Mouse (Mus musculus): ENCODE results near the gene Il33. TPM values are rescaled to one million over a fixed set of nuclear protein-coding genes. Genes with fewer than 3 reads are reported as not detected.

Gene Il33
- 10 to 100 TPM; 26.7 to 29.6 TPM for total RNA-seq (2021)
- long read RNA-seq, experiment 1, transcript Il33-202 (8 exons, 2,537 nt): major isoform, 18 of 21 reads
- long read RNA-seq, experiment 1, partial matches to known transcripts: 0 of 21 reads
- long read RNA-seq, experiment 1, other reads (novel, unspliced or antisense): 3 of 21 reads
- long read RNA-seq, experiment 2, transcript Il33-202 (8 exons, 2,537 nt): major isoform, 51 of 60 reads
- long read RNA-seq, experiment 2, partial matches to known transcripts: 2 of 60 reads
- long read RNA-seq, experiment 2, other reads (novel, unspliced or antisense): 7 of 60 reads

GRCm38 (mm10) chr19:29924638-29925258 lies at the start of gene Il33:
Gene Il33 (plus strand): TSS chr19:29925114.
- no peak for DNase-seq (ENCODE audit: low spot score in 2 of 2)

GRCm38 (mm10) chr19:29877422-29878291 lies 47.3 kb upstream of the Il33 start:
- no peak for DNase-seq (ENCODE audit: low spot score in 2 of 2)

DNA sequence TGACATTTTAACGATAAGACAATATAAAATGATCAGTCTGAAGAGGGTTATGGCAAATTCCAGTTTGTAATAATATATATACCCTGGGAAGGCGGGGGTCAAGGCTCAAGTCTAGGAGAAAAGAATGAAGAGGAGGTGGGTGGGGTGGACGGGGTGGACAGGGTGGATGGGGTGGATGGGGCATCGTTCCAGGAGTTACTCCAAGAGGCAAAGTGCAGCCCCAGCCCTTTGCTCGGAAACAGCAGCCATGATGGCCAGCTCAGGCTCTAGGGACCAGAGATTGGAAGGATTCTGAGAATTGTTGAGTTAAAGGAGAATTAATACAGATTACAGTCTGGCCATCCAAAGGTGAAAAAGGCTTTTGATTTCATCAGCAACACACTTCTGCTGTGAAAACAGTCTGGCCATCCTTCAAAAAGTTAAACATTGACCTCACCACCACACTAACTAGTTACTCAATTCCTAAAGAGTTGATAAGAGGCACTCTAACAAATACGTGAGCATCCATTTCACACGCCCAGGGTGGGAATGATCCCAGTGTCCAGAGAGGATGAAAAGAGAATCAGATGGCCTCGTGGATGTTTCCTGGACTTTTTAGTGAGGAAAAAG lies 45.9 kb upstream of the Il33 start:
- DNase-seq (ENCODE audit: low spot score in 2 of 2): no peak

- DNase-seq (ENCODE audit: low spot score in 2 of 2): no peak
Observed at GRCm38 (mm10) chr19:29880918-29881317, 44.0 kb upstream of the Il33 start.

DNA sequence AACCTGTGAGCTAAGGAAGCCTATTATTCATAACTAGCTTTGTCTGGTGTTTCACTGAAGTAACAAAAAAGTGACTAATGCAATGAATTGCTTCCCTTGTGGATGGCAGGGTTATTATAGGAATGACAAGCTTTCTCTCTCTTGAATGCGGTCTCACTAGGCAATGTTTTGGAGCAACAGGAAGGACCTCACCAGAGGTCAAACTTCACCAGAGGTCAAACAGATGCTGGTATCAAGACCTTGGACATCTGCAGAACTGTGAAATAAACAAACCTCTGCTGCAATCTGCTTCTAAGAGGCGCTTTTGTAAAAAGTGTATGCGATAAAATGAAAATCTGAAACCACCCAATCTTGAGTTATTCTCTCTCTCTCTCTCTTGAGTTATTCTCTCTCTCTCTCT lies 42.2 kb upstream of the Il33 start:
- no peak for DNase-seq (ENCODE audit: low spot score in 2 of 2)

DNA sequence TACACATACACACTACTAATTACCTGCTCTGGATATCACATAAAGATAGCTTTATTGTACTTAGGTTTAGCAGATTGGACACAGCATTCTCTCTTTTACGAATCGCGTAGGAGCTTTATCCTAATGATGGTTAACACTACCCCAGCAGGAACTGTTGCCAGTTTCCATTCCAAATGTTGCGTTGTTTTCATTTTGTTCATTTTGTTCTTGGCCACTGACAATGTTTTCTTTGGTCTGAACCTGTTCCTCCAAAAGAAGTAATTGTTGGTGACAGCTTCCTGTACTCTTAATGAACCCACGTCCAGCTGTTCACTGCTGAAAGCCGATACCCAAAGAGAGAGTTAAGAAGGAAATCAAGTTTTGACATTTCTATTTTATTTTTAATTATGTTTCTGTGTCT lies 39.4 kb upstream of the Il33 start:
- no peak for DNase-seq (ENCODE audit: low spot score in 2 of 2)

DNA sequence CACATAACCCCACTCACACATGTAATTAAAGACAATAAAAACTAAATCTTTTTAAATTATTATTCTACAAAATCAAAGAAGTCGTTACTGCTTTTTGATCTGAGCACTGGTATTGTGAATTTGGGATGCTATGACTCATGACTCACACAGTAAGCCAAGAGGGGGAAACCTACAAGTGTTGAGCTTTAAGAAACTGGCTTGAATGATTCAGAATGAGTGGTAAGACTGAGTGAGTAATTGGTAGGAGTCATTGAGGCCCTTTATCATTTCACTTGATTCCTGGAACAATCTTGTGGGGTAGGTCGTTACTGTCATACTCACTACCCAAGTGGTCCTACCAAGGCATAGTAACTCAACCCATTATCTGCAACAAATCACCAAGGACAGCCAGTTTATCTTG lies 37.4 kb upstream of the Il33 start:
- DNase-seq (ENCODE audit: low spot score in 2 of 2): no peak

GRCm38 (mm10) chr19:29888946-29889345 lies 36.0 kb upstream of the Il33 start:
- no peak for DNase-seq (ENCODE audit: low spot score in 2 of 2)

DNA sequence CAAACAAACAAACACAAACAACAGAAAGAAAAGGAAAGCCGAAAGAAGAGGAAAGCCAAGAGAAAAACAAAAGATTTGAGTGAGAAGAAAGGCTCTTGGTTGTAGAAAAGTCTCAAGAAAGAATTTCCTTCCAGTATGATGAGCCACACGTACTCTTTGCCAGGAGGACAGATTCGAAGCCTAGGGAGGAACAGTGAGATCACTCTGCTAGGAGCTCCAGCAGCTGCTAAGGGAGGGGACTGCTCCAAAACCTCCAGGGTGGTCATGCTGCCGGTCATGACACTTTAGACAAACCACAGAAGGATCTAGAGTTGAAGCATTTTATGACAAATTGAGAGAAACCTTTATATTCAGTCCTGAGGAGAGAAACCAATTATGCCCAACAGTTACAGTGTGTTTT lies 32.9 kb upstream of the Il33 start:
- no peak for DNase-seq (ENCODE audit: low spot score in 2 of 2)

- DNase-seq (ENCODE audit: low spot score in 2 of 2): no peak
Observed at GRCm38 (mm10) chr19:29892786-29893185, 32.1 kb upstream of the Il33 start.

DNA sequence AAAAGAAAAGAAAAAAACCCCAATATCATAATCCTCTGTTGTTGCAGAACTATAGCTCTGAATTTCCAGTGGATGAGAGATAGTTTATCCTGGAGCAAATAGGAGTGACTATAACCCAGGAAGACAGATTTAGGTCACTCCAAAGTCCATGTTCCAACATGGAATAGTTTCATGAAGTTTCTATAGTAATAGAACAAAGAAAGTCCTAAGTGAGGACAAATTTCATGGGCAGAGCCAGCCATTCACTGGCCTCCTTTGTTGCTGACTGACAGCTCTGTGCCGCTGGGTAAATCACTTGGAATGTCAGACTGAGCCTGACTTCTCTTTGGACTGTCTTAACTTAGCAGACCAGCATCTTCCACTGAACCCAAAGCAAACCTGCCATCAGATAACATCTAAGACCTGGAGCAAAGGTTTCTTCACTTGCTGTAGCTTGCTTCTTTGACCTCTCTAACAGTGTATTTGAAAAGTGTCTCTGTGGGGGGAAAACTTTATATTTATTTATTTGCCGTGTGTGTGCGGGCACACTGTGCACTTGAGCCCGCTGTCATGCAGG lies 31.1 kb upstream of the Il33 start:
- no peak for DNase-seq (ENCODE audit: low spot score in 2 of 2)

DNA sequence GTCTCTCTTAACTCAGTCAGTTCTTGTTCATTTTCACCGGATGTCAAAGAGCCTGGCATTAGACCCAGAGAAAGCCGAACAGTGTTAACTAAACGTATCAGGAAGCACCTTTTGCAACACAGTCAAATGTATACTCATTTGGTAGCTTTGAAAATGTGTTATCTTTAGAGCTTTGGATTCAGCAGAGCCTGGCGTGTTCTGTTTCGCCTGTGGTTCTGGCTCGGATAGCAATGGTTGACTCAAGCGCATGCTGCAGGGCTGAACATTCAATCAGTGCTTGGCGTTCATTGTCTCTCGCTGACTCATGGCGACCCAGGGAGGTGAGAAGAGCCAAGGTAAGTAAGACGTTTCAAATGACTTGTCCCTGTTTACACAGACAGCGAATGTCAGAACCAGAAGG lies 30.5 kb upstream of the Il33 start:
- DNase-seq (ENCODE audit: low spot score in 2 of 2): no peak

DNA sequence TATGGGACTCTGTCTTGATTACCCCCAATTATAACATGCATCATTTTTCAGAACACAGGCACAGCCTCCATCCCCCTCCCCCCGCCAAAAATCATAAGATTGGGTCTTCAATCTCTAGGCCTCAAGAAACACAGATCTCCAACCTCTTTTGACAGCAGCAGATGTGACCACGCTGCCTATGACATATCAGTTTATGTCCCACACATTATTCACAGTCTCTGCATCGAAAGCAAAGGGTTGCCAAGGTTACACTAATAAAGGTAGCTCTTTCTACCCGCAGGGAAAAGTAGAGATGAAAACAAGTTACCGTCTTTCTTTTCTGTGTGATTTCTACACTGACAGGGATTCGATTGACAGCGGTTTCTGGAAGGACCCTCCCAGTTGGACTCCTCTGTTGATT lies 29.9 kb upstream of the Il33 start:
- no peak for DNase-seq (ENCODE audit: low spot score in 2 of 2)

GRCm38 (mm10) chr19:29900318-29900717 lies 24.6 kb upstream of the Il33 start:
- no peak for DNase-seq (ENCODE audit: low spot score in 2 of 2)

- no peak for DNase-seq (ENCODE audit: low spot score in 2 of 2)
Observed at GRCm38 (mm10) chr19:29902343-29903070, 22.4 kb upstream of the Il33 start.

- DNase-seq (ENCODE audit: low spot score in 2 of 2): no peak
Observed at GRCm38 (mm10) chr19:29905896-29906295, 19.0 kb upstream of the Il33 start.

DNA sequence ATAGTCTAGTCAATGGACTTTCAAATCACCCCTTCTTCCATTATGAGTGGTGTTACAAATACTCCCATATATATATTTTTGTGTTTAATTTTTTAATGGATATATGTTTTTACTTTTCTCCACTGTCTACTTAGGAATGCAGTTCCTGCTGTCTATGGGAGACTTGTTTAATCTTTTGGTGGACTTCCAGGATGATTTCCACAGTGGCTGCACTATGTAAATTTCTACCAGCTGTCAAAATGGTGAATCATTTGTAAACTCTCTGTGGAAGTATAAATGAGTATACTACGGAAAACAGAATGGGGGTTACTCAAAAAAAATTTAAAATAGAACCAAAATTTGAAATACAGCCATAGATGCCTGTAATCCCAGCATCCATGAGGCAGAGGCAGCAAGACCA lies 15.7 kb upstream of the Il33 start:
- no peak for DNase-seq (ENCODE audit: low spot score in 2 of 2)

- no peak for DNase-seq (ENCODE audit: low spot score in 2 of 2)
Observed at GRCm38 (mm10) chr19:29911919-29912318, 13.0 kb upstream of the Il33 start.

- DNase-seq (ENCODE audit: low spot score in 2 of 2): no peak
Observed at GRCm38 (mm10) chr19:29917421-29917820, 7.5 kb upstream of the Il33 start.

DNA sequence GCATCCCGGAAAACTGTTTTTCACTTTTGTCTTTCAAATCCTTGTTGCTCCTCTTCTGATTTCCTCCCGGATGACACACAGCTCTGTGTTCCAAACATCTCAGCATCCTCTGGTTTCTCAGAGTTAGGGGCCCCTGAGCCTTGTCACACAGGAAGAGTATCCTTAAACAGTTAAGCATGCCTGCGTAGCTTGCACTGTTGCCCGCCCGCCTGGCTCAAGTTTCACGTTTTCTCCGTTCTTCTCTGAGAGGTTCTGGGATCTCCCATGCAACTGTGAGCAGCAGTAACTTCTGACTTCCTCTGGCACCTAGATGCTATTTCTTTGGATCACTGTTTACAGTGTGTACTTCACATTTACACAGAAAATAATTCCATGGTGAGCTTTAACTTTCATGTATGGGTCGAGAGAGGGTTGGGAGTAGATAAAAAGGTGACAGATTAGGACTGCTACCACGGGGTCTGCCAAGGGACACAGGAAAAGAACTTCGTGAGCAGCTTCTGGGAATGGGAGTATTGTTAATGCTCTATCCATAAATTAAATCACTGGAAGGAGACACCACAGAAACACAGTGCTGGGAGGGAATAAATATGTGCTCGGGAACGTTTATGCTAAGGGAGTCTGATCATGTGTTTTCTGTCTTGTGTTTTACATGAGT lies 1.3 kb downstream of the Il33 start:
- no peak for DNase-seq (ENCODE audit: low spot score in 2 of 2)
